Mouse (Mus musculus): ENCODE results near the gene Nipa2.

DNA sequence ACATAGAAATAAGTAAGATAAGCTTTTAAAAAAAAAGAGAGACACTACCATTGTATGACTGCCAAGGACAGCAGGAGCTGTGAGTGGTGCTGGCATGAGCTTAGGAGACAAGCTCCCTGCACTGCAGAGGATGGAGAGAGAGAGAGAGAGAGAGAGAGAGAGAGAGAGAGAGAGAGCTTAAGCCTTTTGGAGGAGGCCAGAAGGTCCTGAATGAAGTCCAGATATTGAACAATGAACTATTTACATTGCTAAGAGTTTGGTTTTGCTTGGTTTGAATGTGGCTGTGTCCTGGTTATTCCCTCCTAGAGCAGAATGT is 48.7 kb upstream of the Nipa2 start:
- no peak for TF ChIP-seq CTCF (IDR thresholded peaks at IDR 0.05; ENCODE audit: insufficient read depth, low read depth, low read length)
- no peak for TF ChIP-seq POLR2A (IDR thresholded peaks at IDR 0.05; ENCODE audit: insufficient read depth, low read depth, low read length)

Measured in olfactory bulb, adult 2 months (tissue).